Mouse (Mus musculus): ENCODE results near the gene Golga2.

DNA sequence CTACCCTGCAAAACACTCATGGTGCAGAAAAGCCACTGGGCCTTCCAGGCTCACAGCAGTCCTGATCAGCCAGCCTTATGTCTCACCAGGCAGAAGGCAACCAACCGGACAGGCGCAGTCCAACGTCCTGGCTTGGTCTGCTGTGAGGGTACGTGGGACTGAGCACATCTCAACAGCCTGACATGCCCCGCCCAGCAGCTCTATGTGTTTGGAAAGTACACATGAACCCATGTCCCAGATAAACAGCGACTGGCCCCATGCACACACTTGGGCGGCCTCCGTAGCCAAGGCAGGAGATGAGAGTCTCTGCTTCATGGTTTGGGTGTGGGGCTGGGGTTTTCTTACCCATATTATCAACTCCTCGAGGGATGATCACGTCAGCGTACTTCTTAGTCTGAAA, 30.9 kb upstream of the Golga2 start:
- TF ChIP-seq CTCF (IDR thresholded peaks at IDR 0.05; ENCODE audit: low read depth) (no peak), EP300 (IDR thresholded peaks at IDR 0.05; ENCODE audit: low read depth) (no peak)

All from liver, postnatal 0 days (tissue).